ENCODE assay signal across 9 mouse cellular contexts in genomic region chrX:93700528-93701225, GRCm38 (mm10). TPM values are rescaled to one million over a fixed set of nuclear protein-coding genes. Genes with fewer than 3 reads are reported as not detected.
DNase-seq lines count a peak whose midpoint lies in the region; ATAC-seq lines count a peak whose summit lies in the region.
"Had no signal": no experiment of that assay in that cellular context is flagged by ENCODE, and none has a peak within 500 bp of the region (broad histone marks: within the 10 kb centered on the region; RNA-seq: fewer than 3 reads in every experiment).

No protein-coding gene starts in this region.

- no peak overlapping the region for H3K27ac ChIP-seq in forebrain, embryonic 12.5 days
- no peak overlapping the region for H3K27ac ChIP-seq in heart, embryonic 15.5 days
- H3K27ac ChIP-seq in lung, embryonic 16.5 days (ENCODE audit: low read length): no peak overlapping the region
- H3K27ac ChIP-seq: limb, embryonic 12.5 days had no signal

- no peaks in the 10 kb centered on the region for H3K36me3 ChIP-seq in forebrain, embryonic 12.5 days (replicated peaks)
- H3K36me3 ChIP-seq in heart, embryonic 15.5 days: no peaks in the 10 kb centered on the region
- H3K36me3 ChIP-seq in lung, embryonic 16.5 days (ENCODE audit: control insufficient read depth, insufficient read depth, low read length): no peaks in the 10 kb centered on the region
- H3K36me3 ChIP-seq: limb, embryonic 12.5 days had no signal

- H3K4me2 ChIP-seq in forebrain, embryonic 12.5 days: no peak overlapping the region
- peak overlapping the region; percentile 41 for H3K4me2 ChIP-seq in heart, embryonic 15.5 days
- no peak overlapping the region for H3K4me2 ChIP-seq in lung, embryonic 16.5 days (ENCODE audit: low read depth, low read length)
- H3K4me2 ChIP-seq: limb, embryonic 12.5 days had no signal

- no peaks in the 10 kb centered on the region for H3K27me3 ChIP-seq in forebrain, embryonic 12.5 days
- no peaks in the 10 kb centered on the region for H3K27me3 ChIP-seq in heart, embryonic 15.5 days
- H3K27me3 ChIP-seq in lung, embryonic 16.5 days (ENCODE audit: control insufficient read depth, insufficient read depth, low read depth, low read length): no peaks in the 10 kb centered on the region

- peak; percentile 89 for DNase-seq in Muller cell, postnatal 12 days (ENCODE audit: inconsistent ontology term)
- peak; percentile 67 for DNase-seq in c-Kit-negative CD71-positive TER-119-positive erythroid progenitor cells, embryonic 14.5 days (ENCODE audit: low read depth, low spot score)
- DNase-seq in layer of hippocampus, adult 18-20 months (ENCODE audit: low spot score in 2 of 2): peak; percentile 35 to 41
- peak; percentile 58 for DNase-seq in ovary, postnatal 36 days (ENCODE audit: low spot score)
- DNase-seq in urinary bladder, postnatal 36 days (ENCODE audit: low spot score in 2 of 2): peak; percentile 3 to 31

- no peak overlapping the region for H3K9ac ChIP-seq in forebrain, embryonic 12.5 days
- H3K9ac ChIP-seq in heart, embryonic 15.5 days: no peak overlapping the region
- H3K9ac ChIP-seq in lung, embryonic 16.5 days (ENCODE audit: low read length): no peak overlapping the region
- H3K9ac ChIP-seq: limb, embryonic 12.5 days had no signal

- peak; percentile 39; the same call in 1 of the 2 replicates for ATAC-seq in forebrain, embryonic 12.5 days (ENCODE audit: low FRiP score)
- ATAC-seq in heart, embryonic 15.5 days (replicated peaks; ENCODE audit: insufficient number of reproducible peaks, insufficient read depth, low FRiP score, low read depth): no peak; the same call in 1 of the 2 replicates
- peak; percentile 69; the same call in 1 of the 2 replicates for ATAC-seq in lung, embryonic 16.5 days (ENCODE audit: low read depth)

- H3K9me3 ChIP-seq in forebrain, embryonic 12.5 days: no peaks in the 10 kb centered on the region
- no peaks in the 10 kb centered on the region for H3K9me3 ChIP-seq in heart, embryonic 15.5 days (replicated peaks)
- H3K9me3 ChIP-seq in lung, embryonic 16.5 days (ENCODE audit: control insufficient read depth, low read length): no peaks in the 10 kb centered on the region
- H3K9me3 ChIP-seq: limb, embryonic 12.5 days had no signal

- H3K4me1 ChIP-seq in forebrain, embryonic 12.5 days: no peaks in the 10 kb centered on the region
- 0 out of 2 replicates have a peak, but pooled peaks cover 6% of the 10 kb centered on the region for H3K4me1 ChIP-seq in heart, embryonic 15.5 days (replicated peaks)
- H3K4me1 ChIP-seq in lung, embryonic 16.5 days (replicated peaks; ENCODE audit: control insufficient read depth, insufficient read depth, low read length): no peaks in the 10 kb centered on the region

- no peak overlapping the region for H3K4me3 ChIP-seq in forebrain, embryonic 12.5 days (replicated peaks)
- H3K4me3 ChIP-seq in heart, embryonic 15.5 days: no peak overlapping the region
- no peak overlapping the region for H3K4me3 ChIP-seq in lung, embryonic 16.5 days (ENCODE audit: low read length)
- H3K4me3 ChIP-seq: limb, embryonic 12.5 days had no signal

- 52% methylated on average over 8 of the region's 8 CpGs for WGBS in forebrain, embryonic 12.5 days
- WGBS in heart, embryonic 15.5 days: 33% methylated on average over 8 of the region's 8 CpGs
- WGBS in lung, embryonic 16.5 days: 40% methylated on average over 8 of the region's 8 CpGs

RNA-seq across cellular contexts. Expression of gene Pcyt1b, which starts 46.0 kb away (rescaled TPM):
- polyA plus RNA-seq in forebrain, embryonic 12.5 days (2016; fragmentation: Nextera tagmentation; extraction: Ambion mirVana): 16.1 and 18.0 TPM in 2 replicates
- 0.69 and 1.1 TPM in 2 replicates for polyA plus RNA-seq in heart, embryonic 15.5 days (2015; fragmentation: Nextera tagmentation; extraction: Ambion mirVana)
- 10 to 100 TPM; 25.5 to 29.7 TPM for total RNA-seq in layer of hippocampus, adult 18-20 months (2021)
- polyA plus RNA-seq in lung, embryonic 16.5 days (2015; fragmentation: Nextera tagmentation; extraction: Ambion mirVana): 0.93 and 1.3 TPM in 2 replicates

Comparison
In these comparisons a context has a peak if more than half of its experiments do, and no peak if none do; other contexts are left out.
1. DNase-seq: peak in every context shown above with its lines; median percentile 89 in Muller cell, postnatal 12 days; 67 in c-Kit-negative CD71-positive TER-119-positive erythroid progenitor cells, embryonic 14.5 days; 58 in ovary, postnatal 36 days; 38 in layer of hippocampus, adult 18-20 months; 17 in urinary bladder, postnatal 36 days.